Mouse (Mus musculus) embryonic facial prominence, embryonic 11.5 days (tissue): ENCODE results near the gene AL731706.1. TPM values are rescaled to one million over a fixed set of nuclear protein-coding genes. Genes with fewer than 3 reads are reported as not detected.

Source experiments
- ATAC-seq: fragments of 200-750 bp; cut with Nextera tagmentation; replicated peaks from 2 replicates; pipeline ENCODE4 v1.8.0; 2017; ENCODE audit warnings: low read depth; ENCODE audit not compliant: insufficient number of reproducible peaks, low FRiP score, low TSS enrichment
- DNase-seq: peaks from one replicate; pipeline ENCODE4 v3.0.0-alpha.2; 2015; ENCODE audit warnings: low spot score
- H3K27ac ChIP-seq: fragments of 300-500 bp; sonication (generic); replicated peaks from 2 replicates; pipeline ENCODE4 v1.5.1; 2014; ENCODE audit warnings: mild to moderate bottlenecking, low read depth, low read length, control low read depth
- H3K27me3 ChIP-seq: fragments of 300-500 bp; sonication (generic); 2 replicates; pipeline ENCODE4 v1.6.1; 2014; ENCODE audit warnings: mild to moderate bottlenecking, low read length, moderate library complexity, mixed read lengths; ENCODE audit not compliant: control insufficient read depth, insufficient read depth
- H3K36me3 ChIP-seq: fragments of 300-500 bp; sonication (generic); replicated peaks from 2 replicates; pipeline ENCODE4 v1.6.1; 2014; ENCODE audit warnings: low read depth, mild to moderate bottlenecking, low read length, moderate library complexity, mixed read lengths; ENCODE audit not compliant: control insufficient read depth, insufficient read depth
- H3K4me1 ChIP-seq: fragments of 300-500 bp; sonication (generic); 2 replicates; pipeline ENCODE4 v1.6.1; 2014; ENCODE audit warnings: low read length, mixed read lengths; ENCODE audit not compliant: control insufficient read depth, insufficient read depth
- H3K4me2 ChIP-seq: fragments of 300-500 bp; sonication (generic); 2 replicates; pipeline ENCODE4 v1.6.1; 2014; ENCODE audit warnings: low read depth, mild to moderate bottlenecking, control low read depth, low read length, moderate library complexity
- H3K4me3 ChIP-seq: fragments of 300-500 bp; sonication (generic); 2 replicates; pipeline ENCODE4 v1.5.1; 2014; ENCODE audit warnings: low read depth, low read length, control low read depth
- H3K9ac ChIP-seq: fragments of 300-500 bp; sonication (generic); replicated peaks from 2 replicates; pipeline ENCODE4 v1.6.1; 2014; ENCODE audit warnings: mild to moderate bottlenecking, control low read depth, low read length
- H3K9me3 ChIP-seq: fragments of 300-500 bp; sonication (generic); replicated peaks from 2 replicates; pipeline ENCODE4 v1.6.1; 2016; ENCODE audit warnings: mild to moderate bottlenecking, low read length, inconsistent platforms, mixed read lengths; ENCODE audit not compliant: control insufficient read depth
- WGBS: fragments of 180-500 bp; shearing (Covaris S2); extraction: QIAGEN DNeasy Blood & Tissue Kit; methylation state at CpG from one replicate; pipeline ENCODE4 v1.1.7; 2014; 5-methylcytosine and 5-hydroxymethylcytosine counted together
- polyA plus RNA-seq: library from polyadenylated mRNA; unstranded; fragments of >200 nt; fragmentation: Nextera tagmentation; extraction: Ambion mirVana; gene quantifications from 2 replicates; pipeline ENCODE4 v1.2.1, GENCODE M21; 2014

The AL731706.1 gene
- polyA plus RNA-seq, 1 experiment from 2014 or later: 28.8 TPM

DNA sequence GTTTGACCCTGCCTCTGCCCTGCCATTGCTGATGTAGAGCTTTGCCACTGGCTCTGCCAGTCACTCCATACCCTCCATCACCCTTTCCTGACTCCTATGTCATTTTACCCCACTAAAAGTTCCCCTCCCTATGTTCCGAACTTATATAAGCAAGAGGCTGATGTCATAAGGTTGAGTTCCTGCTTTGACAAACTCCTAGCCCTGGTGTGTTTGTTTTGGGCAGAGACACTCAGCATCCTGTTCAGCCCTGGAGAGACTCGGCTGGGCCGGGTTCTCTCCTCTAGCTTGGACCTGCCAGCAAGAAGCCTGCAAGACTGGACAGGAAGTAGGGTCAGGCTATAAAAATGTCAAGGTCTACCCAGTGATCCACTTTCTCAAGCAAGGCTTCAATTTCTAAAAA is 58.3 kb downstream of the AL731706.1 start:
- no peaks in the 10 kb centered on the region for H3K36me3 ChIP-seq
- no peak overlapping the region for H3K4me3 ChIP-seq
- no peak overlapping the region for H3K4me2 ChIP-seq
- ATAC-seq (no peak), DNase-seq (no peak)
- no peak overlapping the region for H3K27ac ChIP-seq
- no peaks in the 10 kb centered on the region for H3K4me1 ChIP-seq
- H3K9me3 ChIP-seq: no peaks in the 10 kb centered on the region
- 42% methylated on average over 3 of the region's 3 CpGs for WGBS
- H3K27me3 ChIP-seq: no peaks in the 10 kb centered on the region
- H3K9ac ChIP-seq: no peak overlapping the region

Other genes starting within 250 kb of the AL731706.1 start
- gene Snap25, start 177.9 kb downstream of the AL731706.1 start, polyA plus RNA-seq: 25.9 and 26.1 TPM in 2 replicates
- gene AL731706.2, start 5.7 kb downstream of the AL731706.1 start, polyA plus RNA-seq: 25.1 and 35.8 TPM in 2 replicates
- 7.4 and 9.1 TPM in 2 replicates for gene Slx4ip, start 171 bp downstream of the AL731706.1 start, polyA plus RNA-seq
- 19.9 and 20.7 TPM in 2 replicates for gene Mkks, start within 50 bp of the AL731706.1 start, polyA plus RNA-seq
- 14.2 and 15.8 TPM in 2 replicates for gene Jag1, start 225.3 kb upstream of the AL731706.1 start, polyA plus RNA-seq